Mouse (Mus musculus) adrenal gland, adult 18-20 months (tissue): ENCODE measurements around the gene Sucnr1. TPM values are rescaled to one million over a fixed set of nuclear protein-coding genes. Genes with fewer than 3 reads are reported as not detected.

ENCODE experiments used
- DNase-seq, 2 experiments: peaks; one replicate each; pipeline ENCODE4 v3.0.0; 2021 to 2022; ENCODE audit warnings: low spot score in 2 of 2
- total RNA-seq, 2 experiments: library from RNA; stranded (reverse); gene quantifications; 1 replicate in 1 of 2; 2 replicates in 1 of 2; pipeline ENCODE4 v1.2.3; 2021

Sucnr1 gene
- total RNA-seq, 2 experiments from 2014 or later = 6.5 TPM; not detected in 1

DNA sequence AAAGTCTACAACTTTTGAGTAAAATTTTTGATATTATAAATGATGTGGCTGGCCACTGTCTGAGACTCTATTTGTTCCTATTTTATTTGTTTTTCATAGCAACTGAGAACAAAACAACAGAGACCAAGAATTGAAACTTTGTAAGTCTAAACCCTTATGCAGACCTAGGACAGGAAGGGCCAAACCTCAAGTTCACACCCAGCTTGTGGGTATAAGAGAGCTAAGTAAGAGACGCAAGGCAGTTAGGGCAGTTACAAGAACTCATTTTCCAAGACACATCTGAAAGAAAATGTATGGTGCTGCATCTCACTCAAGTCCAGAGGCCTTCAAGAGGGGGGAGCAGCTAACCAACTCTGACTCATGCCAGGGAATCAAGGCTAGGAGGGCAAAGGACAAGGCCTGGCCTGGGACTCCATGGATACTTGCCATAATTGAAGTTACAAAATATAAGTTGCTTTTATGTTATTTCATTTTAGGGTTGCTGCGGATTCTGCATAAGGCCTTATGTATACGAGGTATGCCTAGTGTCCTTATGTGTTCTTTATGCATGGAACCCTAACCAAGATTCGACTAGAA lies 29.6 kb downstream of the Sucnr1 start:
- no peak for DNase-seq

DNA sequence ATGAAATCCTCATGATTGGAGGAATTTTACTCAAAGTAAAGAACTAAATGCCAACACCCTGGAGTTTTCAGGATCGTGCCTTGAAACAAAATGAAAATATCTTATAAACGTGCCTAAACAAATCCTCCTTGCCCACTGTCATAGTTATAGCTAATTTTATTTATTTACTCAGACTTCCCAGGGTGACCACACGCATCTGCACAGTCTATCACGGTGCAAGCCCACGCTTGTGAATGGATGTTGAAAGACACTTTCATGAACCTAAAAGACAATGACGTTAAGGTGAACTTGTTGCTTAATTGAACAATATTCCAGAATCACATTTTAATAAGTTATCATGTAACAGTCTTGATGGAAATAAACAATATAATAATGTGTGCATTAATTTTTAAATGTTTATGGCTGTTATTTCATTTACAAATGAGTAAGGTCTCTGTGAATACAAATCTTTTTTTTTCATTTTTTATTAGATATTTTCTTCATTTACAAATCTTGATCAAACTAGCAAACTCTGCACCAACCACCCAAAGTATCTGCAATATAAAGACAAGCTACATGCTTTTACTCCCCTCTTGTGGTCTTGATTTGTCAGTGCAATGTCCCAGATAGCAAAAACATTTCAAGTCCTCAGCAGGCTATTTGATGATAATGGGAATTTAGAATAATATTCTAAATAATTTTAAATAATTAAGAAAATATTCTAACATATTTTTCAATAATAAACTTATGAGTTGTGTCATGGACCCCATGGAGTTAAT lies 30.4 kb downstream of the Sucnr1 start:
- DNase-seq = no peak

DNA sequence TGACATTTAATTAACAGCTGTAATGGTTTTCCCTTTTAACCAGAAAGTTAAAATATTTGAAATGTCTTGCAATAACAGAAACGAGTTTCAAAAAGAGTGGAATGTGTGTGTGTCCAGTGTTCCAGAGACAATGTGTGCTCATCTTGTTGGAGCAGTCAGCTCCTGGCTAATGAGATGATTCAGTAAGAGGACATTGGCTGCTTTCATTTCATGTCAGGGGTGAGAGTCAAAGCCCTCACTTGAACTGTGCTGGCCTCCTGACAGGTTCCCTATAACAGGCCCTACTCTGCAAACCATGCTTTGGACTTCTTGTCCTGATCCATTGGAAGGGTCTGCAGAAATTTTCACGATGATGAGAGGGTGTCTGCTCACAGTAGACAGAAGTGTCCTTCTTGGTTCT lies 32.9 kb downstream of the Sucnr1 start:
- DNase-seq = no peak

DNA sequence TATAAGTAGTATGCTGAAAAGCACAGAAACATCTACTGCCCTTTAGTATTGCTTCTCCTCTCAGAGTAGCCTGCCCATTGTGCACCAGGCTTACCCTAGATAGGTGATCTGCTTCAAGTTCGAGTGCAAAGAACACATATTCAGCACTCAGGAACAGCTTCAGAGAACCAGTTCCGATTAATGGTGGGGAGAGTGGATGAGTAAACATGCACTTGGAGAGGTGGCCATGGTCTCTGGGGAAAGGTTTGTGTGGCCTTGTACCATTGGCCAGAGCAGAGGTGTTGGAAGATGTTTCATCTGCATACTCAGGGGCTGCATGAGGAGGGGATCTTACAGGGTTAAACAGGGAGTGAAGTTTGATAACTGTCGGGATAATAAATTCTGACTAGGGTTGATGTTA lies 39.8 kb downstream of the Sucnr1 start:
- no peak for DNase-seq

DNA sequence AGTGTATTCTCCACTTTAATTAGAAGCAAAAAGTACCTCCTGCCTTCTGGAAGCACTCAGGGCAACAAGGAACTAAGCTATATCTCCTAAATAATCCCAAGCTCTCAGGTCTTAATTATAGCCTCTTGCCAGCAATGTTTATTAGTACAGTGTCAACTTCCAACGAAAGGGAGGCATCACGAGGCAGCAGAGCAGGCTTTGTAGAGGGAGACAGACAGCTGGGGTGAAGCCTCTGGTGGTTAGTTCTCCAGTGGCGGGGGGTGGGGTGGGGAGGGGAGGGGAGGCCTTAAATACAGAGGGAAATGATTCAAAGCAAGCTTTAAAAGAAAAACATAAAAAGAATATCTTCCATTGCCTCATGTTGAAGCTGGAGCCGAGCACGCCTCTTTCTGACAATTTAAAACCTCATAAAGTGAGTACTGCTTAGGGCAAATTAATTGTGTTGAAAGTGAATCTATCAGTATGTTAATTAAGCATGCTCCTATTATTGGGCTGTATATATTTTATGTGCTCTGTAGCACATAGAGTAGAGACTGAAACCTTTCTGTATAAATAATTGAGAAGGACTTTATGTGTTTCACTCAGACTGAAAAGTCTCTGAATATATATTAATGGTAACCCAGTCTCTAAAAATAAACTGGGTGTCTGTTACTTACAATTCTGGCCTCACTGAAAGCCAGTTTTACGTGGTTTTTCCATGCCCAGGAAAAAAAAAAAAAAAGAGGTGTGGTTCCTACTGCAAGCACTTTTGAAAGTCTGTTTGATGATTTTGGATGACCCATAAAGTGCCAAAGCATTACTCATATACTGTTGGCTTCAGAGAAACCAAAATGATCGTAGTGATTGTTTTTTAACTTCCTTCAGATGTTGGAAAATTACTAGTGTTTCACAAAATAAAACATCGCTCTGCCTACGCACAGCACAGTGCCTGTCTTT lies 42.5 kb downstream of the Sucnr1 start:
- DNase-seq = no peak

DNA sequence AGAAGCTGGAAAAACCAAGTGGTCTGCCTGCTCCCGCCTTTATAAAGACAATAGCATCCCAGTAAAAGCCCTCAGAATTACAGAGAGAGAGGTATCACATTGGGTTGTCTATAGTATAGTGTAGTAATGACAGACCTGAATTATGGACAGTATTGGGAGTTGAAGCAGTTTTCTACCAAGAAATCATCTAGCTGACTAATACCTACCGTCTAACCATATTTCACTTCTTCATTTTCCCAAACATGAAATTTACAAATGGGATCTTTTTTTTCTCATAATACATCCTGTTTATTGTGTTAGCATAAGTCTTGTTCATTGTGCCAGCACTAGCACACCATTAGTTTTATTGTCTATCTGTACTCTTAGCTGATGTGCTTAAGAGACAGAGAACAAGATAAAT lies 44.9 kb downstream of the Sucnr1 start:
- DNase-seq = no peak

DNA sequence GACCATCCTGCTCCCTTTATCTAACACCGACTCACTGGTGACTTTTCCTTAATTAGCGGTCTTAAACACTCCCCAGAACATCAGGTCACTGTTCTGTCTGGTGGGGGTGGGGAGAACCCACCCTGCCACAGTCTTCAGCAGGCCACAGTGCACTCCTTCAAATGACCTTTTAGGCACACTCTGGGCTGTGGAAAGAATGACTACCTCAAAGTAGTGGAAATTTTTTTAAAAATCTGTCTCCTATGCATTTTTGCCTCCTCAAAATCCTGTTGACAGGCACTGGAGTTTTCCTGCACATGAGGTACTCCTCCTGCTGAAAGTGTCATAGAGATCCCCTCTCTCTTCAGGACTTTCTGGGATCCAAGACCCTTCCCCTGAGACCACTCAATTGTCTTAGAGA lies 46.6 kb downstream of the Sucnr1 start:
- no peak for DNase-seq

DNA sequence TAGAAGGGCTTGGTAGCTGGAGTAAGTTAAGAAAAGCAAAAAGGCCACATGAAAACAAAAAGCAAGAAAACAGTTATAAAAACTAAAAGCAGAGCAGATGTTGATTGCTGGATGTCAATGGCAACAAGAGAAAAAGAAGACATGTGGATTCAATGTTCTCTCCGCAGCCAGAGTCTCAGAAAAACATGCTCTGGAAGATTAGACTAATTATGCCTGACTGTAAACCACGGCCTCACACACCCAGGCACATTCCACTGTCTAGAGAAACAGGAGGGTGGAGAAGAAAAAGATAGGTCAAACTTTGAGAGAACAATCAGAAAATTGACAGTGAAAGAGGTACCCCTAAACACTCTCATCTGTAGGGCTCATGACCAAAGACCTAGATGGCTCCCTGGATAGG lies 54.1 kb downstream of the Sucnr1 start:
- DNase-seq = no peak

Other genes starting within 250 kb of the Sucnr1 start
- not detected for gene Gm8298, start 220.8 kb upstream of the Sucnr1 start, total RNA-seq
- gene C130079G13Rik, start 156.7 kb upstream of the Sucnr1 start, total RNA-seq = not detected
- not detected for gene Aadacl2, start 75.1 kb upstream of the Sucnr1 start, total RNA-seq
- not detected for gene Aadac, start 56.2 kb upstream of the Sucnr1 start, total RNA-seq